Mouse (Mus musculus) midbrain, embryonic 11.5 days (tissue): ENCODE measurements at regions not wholly inside any gene's neighbourhood (a gene's known extent, or its start where the extent isn't known, plus 50 kb on each side); places are given as distances from the start of the nearest gene placed in this dataset.

Experiments used
- ATAC-seq: fragments of 200-750 bp; cut with Nextera tagmentation; 2 replicates; pipeline ENCODE4 v1.8.0; 2017; ENCODE audit warnings: moderate TSS enrichment, moderate library complexity; ENCODE audit not compliant: low FRiP score
- DNase-seq: peaks from one replicate; pipeline ENCODE4 v3.0.0; 2015; ENCODE audit warnings: low spot score; ENCODE audit errors: missing footprints
- H3K27ac ChIP-seq: fragments of 300-500 bp; sonication (generic); 2 replicates; pipeline ENCODE4 v1.5.1; 2014; ENCODE audit warnings: low read depth, low read length
- H3K27me3 ChIP-seq: fragments of 300-500 bp; sonication (generic); 2 replicates; pipeline ENCODE4 v1.6.1; 2014; ENCODE audit warnings: mild to moderate bottlenecking, low read length, moderate library complexity, mixed read lengths; ENCODE audit not compliant: control insufficient read depth, insufficient read depth
- H3K36me3 ChIP-seq: fragments of 300-500 bp; sonication (generic); 2 replicates; pipeline ENCODE4 v1.6.1; 2014; ENCODE audit warnings: mild to moderate bottlenecking, low read length, moderate library complexity, mixed read lengths; ENCODE audit not compliant: control insufficient read depth, insufficient read depth
- H3K4me1 ChIP-seq: fragments of 300-500 bp; sonication (generic); 2 replicates; pipeline ENCODE4 v1.6.1; 2014; ENCODE audit warnings: low read length; ENCODE audit not compliant: control insufficient read depth, insufficient read depth
- H3K4me2 ChIP-seq: fragments of 300-500 bp; sonication (generic); 2 replicates; pipeline ENCODE4 v1.6.1; 2014; ENCODE audit warnings: mild to moderate bottlenecking, moderate library complexity
- H3K4me3 ChIP-seq: fragments of 300-500 bp; sonication (generic); 2 replicates; pipeline ENCODE4 v1.5.1; 2014; ENCODE audit warnings: low read depth, low read length
- H3K9ac ChIP-seq: fragments of 300-500 bp; sonication (generic); 2 replicates; pipeline ENCODE4 v1.6.1; 2014; ENCODE audit warnings: low read length
- H3K9me3 ChIP-seq: fragments of 300-500 bp; sonication (generic); 2 replicates; pipeline ENCODE4 v1.6.1; 2016; ENCODE audit warnings: low read length; ENCODE audit not compliant: control insufficient read depth
- WGBS: fragments of 180-500 bp; shearing (Covaris S2); extraction: QIAGEN DNeasy Blood & Tissue Kit; methylation state at CpG from one replicate; pipeline ENCODE4 v1.1.7; 2014; 5-methylcytosine and 5-hydroxymethylcytosine counted together

DNA sequence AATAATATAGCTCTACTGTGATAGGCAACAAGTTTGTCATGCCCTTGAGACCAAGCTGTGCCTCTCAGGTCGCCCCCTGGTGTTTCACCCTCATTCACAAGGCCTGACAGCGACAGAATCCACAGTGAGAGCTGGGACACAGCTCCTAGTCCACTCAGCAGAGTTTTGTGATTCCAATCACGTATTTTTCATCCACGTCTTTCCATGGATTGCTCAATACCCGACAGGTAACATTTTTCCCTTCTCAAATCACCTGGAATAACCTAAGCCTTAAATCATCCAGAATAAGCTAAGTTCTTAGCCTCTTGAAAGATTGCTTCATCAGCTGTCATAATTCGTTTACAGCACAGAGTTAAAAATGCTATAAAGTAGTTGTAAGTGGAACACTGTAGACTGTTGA is 211.3 kb downstream of the Ccdc91 start:
- H3K9ac ChIP-seq: no peak overlapping the region
- H3K4me1 ChIP-seq: no peaks in the 10 kb centered on the region
- H3K27me3 ChIP-seq: no peaks in the 10 kb centered on the region
- no peak overlapping the region for H3K27ac ChIP-seq
- DNase-seq: no peak
- WGBS: 79% methylated on average over 6 of the region's 6 CpGs
- no peak overlapping the region for H3K4me2 ChIP-seq
- no peaks in the 10 kb centered on the region for H3K9me3 ChIP-seq
- H3K36me3 ChIP-seq: no peaks in the 10 kb centered on the region
- no peak overlapping the region for H3K4me3 ChIP-seq
- ATAC-seq: no peak

DNA sequence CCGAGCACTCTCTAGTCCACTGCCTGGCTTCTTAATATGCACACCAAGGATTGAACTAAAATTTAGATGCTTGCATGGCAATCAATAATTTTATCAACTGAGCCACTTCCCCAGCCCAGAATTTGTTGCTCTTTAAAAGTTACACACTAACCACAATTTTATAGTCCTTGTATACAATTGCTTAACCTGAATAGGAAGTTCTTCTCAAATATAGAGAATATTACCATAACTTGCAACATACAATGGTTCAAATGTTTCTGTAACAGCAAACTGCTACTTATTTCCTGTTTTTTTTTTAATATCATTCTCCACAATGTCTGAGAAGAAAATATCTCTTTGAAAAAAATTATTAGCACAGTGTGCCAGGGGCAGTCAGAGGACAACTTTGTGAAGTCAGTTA is 222.6 kb downstream of the Ccdc91 start:
- no peak overlapping the region for H3K27ac ChIP-seq
- H3K4me3 ChIP-seq: no peak overlapping the region
- no peaks in the 10 kb centered on the region for H3K9me3 ChIP-seq
- H3K4me1 ChIP-seq: no peaks in the 10 kb centered on the region
- no peak overlapping the region for H3K4me2 ChIP-seq
- no peak for ATAC-seq
- H3K36me3 ChIP-seq: no peaks in the 10 kb centered on the region
- WGBS: 86% methylated on average over 1 of the region's 1 CpGs
- DNase-seq: no peak
- no peaks in the 10 kb centered on the region for H3K27me3 ChIP-seq
- no peak overlapping the region for H3K9ac ChIP-seq

GRCm38 (mm10) chr6:147699449-147699848 is 223.8 kb downstream of the Ccdc91 start:
- ATAC-seq: no peak
- no peaks in the 10 kb centered on the region for H3K27me3 ChIP-seq
- DNase-seq: no peak
- no peak overlapping the region for H3K27ac ChIP-seq
- no peaks in the 10 kb centered on the region for H3K9me3 ChIP-seq
- H3K4me1 ChIP-seq: no peaks in the 10 kb centered on the region
- H3K36me3 ChIP-seq: no peaks in the 10 kb centered on the region
- 80% methylated on average over 3 of the region's 3 CpGs for WGBS
- H3K4me2 ChIP-seq: no peak overlapping the region
- no peak overlapping the region for H3K9ac ChIP-seq
- H3K4me3 ChIP-seq: no peak overlapping the region

GRCm38 (mm10) chr6:147700629-147701028 is 225.0 kb downstream of the Ccdc91 start:
- Histone ChIP-seq H3K9me3 (no peaks in the 10 kb centered on the region), H3K36me3 (no peaks in the 10 kb centered on the region), H3K27me3 (no peaks in the 10 kb centered on the region), H3K9ac (no peak overlapping the region), H3K27ac (no peak overlapping the region), H3K4me3 (no peak overlapping the region), H3K4me1 (no peaks in the 10 kb centered on the region), H3K4me2 (no peak overlapping the region)
- 72% methylated on average over 2 of the region's 2 CpGs for WGBS
- ATAC-seq (no peak), DNase-seq (no peak)

GRCm38 (mm10) chr6:147701956-147702355 is 226.3 kb downstream of the Ccdc91 start:
- Histone ChIP-seq H3K4me2 (no peak overlapping the region), H3K9ac (no peak overlapping the region), H3K27ac (no peak overlapping the region), H3K4me3 (no peak overlapping the region), H3K36me3 (no peaks in the 10 kb centered on the region), H3K27me3 (no peaks in the 10 kb centered on the region), H3K9me3 (no peaks in the 10 kb centered on the region), H3K4me1 (no peaks in the 10 kb centered on the region)
- no peak for DNase-seq
- WGBS: 90% methylated on average over 5 of the region's 5 CpGs
- ATAC-seq: no peak

DNA sequence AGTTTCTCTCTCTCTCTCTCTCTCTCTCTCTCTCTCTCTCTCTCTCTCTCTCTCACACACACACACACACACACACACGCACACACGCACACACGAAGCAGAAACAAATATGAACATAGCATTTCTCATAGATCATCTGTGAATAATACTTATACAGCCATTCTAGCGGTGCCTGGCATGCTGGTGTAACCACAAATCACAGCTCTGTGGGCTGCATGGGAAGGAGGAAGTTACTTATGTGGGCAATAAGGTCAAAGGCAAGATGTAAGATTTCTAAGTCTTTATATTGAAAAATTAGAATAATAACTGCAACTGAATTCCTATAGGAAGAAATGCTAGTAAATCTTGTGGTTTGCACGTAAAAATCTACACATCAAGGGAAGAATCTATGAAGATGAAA is 228.7 kb downstream of the Ccdc91 start:
- H3K9me3 ChIP-seq: no peaks in the 10 kb centered on the region
- H3K9ac ChIP-seq: no peak overlapping the region
- ATAC-seq (no peak), DNase-seq (no peak)
- H3K4me1 ChIP-seq: no peaks in the 10 kb centered on the region
- H3K36me3 ChIP-seq: no peaks in the 10 kb centered on the region
- no peak overlapping the region for H3K4me2 ChIP-seq
- WGBS: 89% methylated on average over 5 of the region's 5 CpGs
- H3K27me3 ChIP-seq: no peaks in the 10 kb centered on the region
- no peak overlapping the region for H3K4me3 ChIP-seq
- no peak overlapping the region for H3K27ac ChIP-seq

GRCm38 (mm10) chr6:147705936-147706335 is 230.3 kb downstream of the Ccdc91 start:
- WGBS: 78% methylated on average over 3 of the region's 3 CpGs
- DNase-seq: no peak
- ATAC-seq: no peak

GRCm38 (mm10) chr6:147706741-147707140 is 231.1 kb downstream of the Ccdc91 start:
- Histone ChIP-seq H3K27ac (no peak overlapping the region), H3K4me3 (no peak overlapping the region), H3K9me3 (no peaks in the 10 kb centered on the region), H3K4me2 (no peak overlapping the region), H3K36me3 (no peaks in the 10 kb centered on the region), H3K4me1 (no peaks in the 10 kb centered on the region), H3K9ac (no peak overlapping the region), H3K27me3 (no peaks in the 10 kb centered on the region)
- 84% methylated on average over 2 of the region's 2 CpGs for WGBS
- ATAC-seq (no peak), DNase-seq (no peak)

More at GRCm38 (mm10) chr6:147705936-147706335, 230.3 kb downstream of the Ccdc91 start:
- Histone ChIP-seq H3K4me1 (no peaks in the 10 kb centered on the region), H3K27ac (no peak overlapping the region), H3K9ac (no peak overlapping the region), H3K4me3 (no peak overlapping the region), H3K36me3 (no peaks in the 10 kb centered on the region), H3K4me2 (no peak overlapping the region), H3K27me3 (no peaks in the 10 kb centered on the region), H3K9me3 (no peaks in the 10 kb centered on the region)

GRCm38 (mm10) chr6:147718052-147718712 is 242.6 kb downstream of the Ccdc91 start:
- no peak for ATAC-seq
- Histone ChIP-seq H3K27me3 (no peaks in the 10 kb centered on the region), H3K4me1 (no peaks in the 10 kb centered on the region), H3K27ac (no peak overlapping the region), H3K9me3 (no peaks in the 10 kb centered on the region), H3K4me2 (no peak overlapping the region), H3K4me3 (no peak overlapping the region), H3K36me3 (no peaks in the 10 kb centered on the region), H3K9ac (no peak overlapping the region)
- 51% methylated on average over 8 of the region's 8 CpGs for WGBS
- DNase-seq: peak; percentile 82
